Mouse (Mus musculus): ENCODE data around the gene Chchd1. TPM values are rescaled to one million over a fixed set of nuclear protein-coding genes. Genes with fewer than 3 reads are reported as not detected.
A peak's percentile ranks its signal among the peaks of the same experiment; 100 is the strongest.

Chchd1 gene
- total and polyA plus RNA-seq, 3 experiments, result 157 to 402 (median 184) TPM

DNA sequence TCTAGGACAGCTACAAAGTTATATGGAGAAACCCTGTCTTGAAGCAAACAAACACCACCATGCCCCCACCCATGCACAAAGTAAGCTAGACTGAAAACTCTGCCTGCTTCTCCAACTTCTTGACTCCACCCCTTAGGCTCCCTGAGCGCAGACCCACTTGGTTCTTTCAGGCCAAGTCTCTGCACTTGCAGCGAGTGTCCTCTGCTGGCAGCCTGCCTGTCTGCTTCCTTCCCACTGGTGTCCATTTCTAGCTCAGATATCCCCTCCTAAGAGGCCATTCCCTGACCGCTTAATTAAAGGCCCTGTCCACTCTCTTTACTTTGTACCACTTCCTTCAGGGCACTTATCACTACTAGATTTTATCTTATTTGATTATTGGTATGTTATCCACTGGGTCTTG lies 40.8 kb downstream of the Chchd1 start:
- TF ChIP-seq CHD1 (IDR thresholded peaks at IDR 0.05; ENCODE audit: low read depth, low read length), result no peak
- no peak for TF ChIP-seq IRF4 (IDR thresholded peaks at IDR 0.05; ENCODE audit: low read depth, low read length)
- no peak for TF ChIP-seq GABPA (IDR thresholded peaks at IDR 0.05; ENCODE audit: insufficient replicate concordance, low read depth, low read length)
- TF ChIP-seq CTCF (conservative IDR thresholded peaks at IDR 0.05 in 1 of 2, IDR thresholded peaks at IDR 0.05 in 1 of 2; ENCODE audit: low read depth in 2 of 2, low read length in 2 of 2), result no peak
- no peak for TF ChIP-seq KAT2A (IDR thresholded peaks at IDR 0.05; ENCODE audit: insufficient replicate concordance, low read length)
- no peak for TF ChIP-seq RCOR1 (conservative IDR thresholded peaks at IDR 0.05; ENCODE audit: low read depth, low read length)
- TF ChIP-seq SMC3 (IDR thresholded peaks at IDR 0.05; ENCODE audit: low read depth, low read length), result no peak
- TF ChIP-seq MAFK (IDR thresholded peaks at IDR 0.05; ENCODE audit: insufficient replicate concordance, low read length), result no peak
- no peak for TF ChIP-seq ZKSCAN1 (IDR thresholded peaks at IDR 0.05; ENCODE audit: borderline replicate concordance, low read depth, low read length)
- no peak for TF ChIP-seq SIN3A (IDR thresholded peaks at IDR 0.05; ENCODE audit: low read length)
- TF ChIP-seq ZMIZ1 (IDR thresholded peaks at IDR 0.05; ENCODE audit: low read depth, low read length), result no peak
- no peak for TF ChIP-seq RAD21 (IDR thresholded peaks at IDR 0.05; ENCODE audit: low read depth, low read length)
- TF ChIP-seq TBP (conservative IDR thresholded peaks at IDR 0.05; ENCODE audit: low read depth, low read length), result no peak
- TF ChIP-seq UBTF (IDR thresholded peaks at IDR 0.05; ENCODE audit: low read depth, low read length), result no peak
- TF ChIP-seq ZC3H11A (IDR thresholded peaks at IDR 0.05; ENCODE audit: low read depth, low read length), result no peak
- TF ChIP-seq MYC (IDR thresholded peaks at IDR 0.05; ENCODE audit: low read depth, low read length), result no peak
- in situ Hi-C loops (cut with MboI; ENCODE audit: low pct_ligation_motif_present, low pct_unique_long_range_greater_than_20kb, low sequenced_read_pairs), result no loop called here
- H3K36me3 ChIP-seq (replicated peaks in 1 of 2; ENCODE audit: control insufficient read depth in 1 of 2, insufficient read depth in 1 of 2, low read length in 1 of 2), result peaks cover 40 to 95% of the 10 kb centered on the region in 2 experiments

DNA sequence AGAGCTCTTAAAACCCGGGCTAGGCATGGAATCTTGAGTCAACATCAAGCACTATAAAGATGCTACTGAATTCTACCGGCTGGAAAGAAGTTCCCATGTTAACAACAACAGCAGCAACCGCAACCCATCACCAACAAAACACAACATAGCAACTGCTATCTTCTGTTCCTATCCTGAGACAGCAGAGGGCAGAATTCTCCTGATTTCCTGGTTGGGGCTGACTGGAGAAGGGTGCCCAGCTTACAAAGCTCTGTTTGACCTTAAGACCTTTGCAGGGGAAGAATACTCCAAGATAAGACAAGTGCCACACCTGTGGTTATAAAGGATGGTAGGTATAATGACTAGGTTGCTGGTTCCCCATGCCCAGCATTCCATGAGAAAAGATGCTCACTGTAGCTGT lies 44.1 kb downstream of the Chchd1 start:
- dilution Hi-C loops (cut with MboI; ENCODE audit: extremely low pct_ligation_motif_present, extremely low pct_unique_long_range_greater_than_20kb, low sequenced_read_pairs), result no loop called here
- peaks cover 18 to 78% of the 10 kb centered on the region in 2 experiments for H3K36me3 ChIP-seq (replicated peaks in 1 of 2; ENCODE audit: control insufficient read depth in 1 of 2, insufficient read depth in 1 of 2, low read length in 1 of 2)

More for the DNA sequence above, 40.8 kb downstream of the Chchd1 start:
- no peak overlapping the region for H3K27ac ChIP-seq (ENCODE audit: insufficient read depth, low read depth)
- no peak overlapping the region for H3K9ac ChIP-seq (ENCODE audit: insufficient read depth, low read depth)
- H3K4me2 ChIP-seq (ENCODE audit: insufficient read depth, low read depth, poor library complexity, severe bottlenecking), result no peak overlapping the region
- no peaks in the 10 kb centered on the region for H3K27me3 ChIP-seq (replicated peaks)
- dilution Hi-C loops (cut with MboI; ENCODE audit: extremely low pct_ligation_motif_present, extremely low pct_unique_long_range_greater_than_20kb, low sequenced_read_pairs), result no loop called here
- H3K4me3 ChIP-seq (replicated peaks in 1 of 3; ENCODE audit: low read depth in 2 of 3, low read length in 2 of 3, poor library complexity in 1 of 3), result no peak overlapping the region
- no peaks in the 10 kb centered on the region for H3K4me1 ChIP-seq (ENCODE audit: control insufficient read depth in 1 of 2, insufficient read depth in 2 of 2)
- DNase-seq (ENCODE audit: extremely low read depth), result no peak
- no peaks in the 10 kb centered on the region for H3K79me2 ChIP-seq (replicated peaks; ENCODE audit: control insufficient read depth, extremely low read depth, insufficient read depth, poor library complexity, severe bottlenecking)
- no peaks in the 10 kb centered on the region for H3K9me3 ChIP-seq (replicated peaks; ENCODE audit: low read length)

More for the DNA sequence above, 44.1 kb downstream of the Chchd1 start:
- no peak overlapping the region for H3K4me3 ChIP-seq (replicated peaks in 1 of 3; ENCODE audit: low read depth in 2 of 3, low read length in 2 of 3, poor library complexity in 1 of 3)
- H3K79me2 ChIP-seq (replicated peaks; ENCODE audit: control insufficient read depth, extremely low read depth, insufficient read depth, poor library complexity, severe bottlenecking), result no peaks in the 10 kb centered on the region
- no peaks in the 10 kb centered on the region for H3K27me3 ChIP-seq (replicated peaks)
- TF ChIP-seq SMC3 (IDR thresholded peaks at IDR 0.05; ENCODE audit: low read depth, low read length) (peak; percentile 25), ETS1 (conservative IDR thresholded peaks at IDR 0.05; ENCODE audit: low read depth, low read length) (no peak), HCFC1 (IDR thresholded peaks at IDR 0.05; ENCODE audit: low read depth, low read length) (no peak), CTCF (conservative IDR thresholded peaks at IDR 0.05 in 1 of 2, IDR thresholded peaks at IDR 0.05 in 1 of 2; ENCODE audit: low read depth in 2 of 2, low read length in 2 of 2) (peak in 1 of 2 experiments; percentile 46; a peak in 2 of 4 replicates), MXI1 (IDR thresholded peaks at IDR 0.05; ENCODE audit: low read depth, low read length) (no peak), RAD21 (IDR thresholded peaks at IDR 0.05; ENCODE audit: low read depth, low read length) (peak; percentile 17; the same call in 1 of the 2 replicates)
- in situ Hi-C loops (cut with MboI; ENCODE audit: low pct_ligation_motif_present, low pct_unique_long_range_greater_than_20kb, low sequenced_read_pairs), result no loop called here
- no peaks in the 10 kb centered on the region for H3K4me1 ChIP-seq (ENCODE audit: control insufficient read depth in 1 of 2, insufficient read depth in 2 of 2)
- H3K27ac ChIP-seq (ENCODE audit: insufficient read depth, low read depth), result no peak overlapping the region
- H3K9me3 ChIP-seq (replicated peaks; ENCODE audit: low read length), result no peaks in the 10 kb centered on the region
- H3K9ac ChIP-seq (ENCODE audit: insufficient read depth, low read depth), result no peak overlapping the region
- DNase-seq (ENCODE audit: extremely low read depth), result no peak
- no peak overlapping the region for H3K4me2 ChIP-seq (ENCODE audit: insufficient read depth, low read depth, poor library complexity, severe bottlenecking)
